Mouse (Mus musculus): ENCODE measurements at regions not wholly inside any gene's neighbourhood (a gene's known extent, or its start where the extent isn't known, plus 50 kb on each side); places are given as distances from the start of the nearest gene placed in this dataset.

GRCm38 (mm10) chr17:3006662-3007061 is 108.1 kb upstream of the Scaf8 start:
- TF ChIP-seq CTCF (IDR thresholded peaks at IDR 0.05; ENCODE audit: low read depth) (no peak), EP300 (IDR thresholded peaks at IDR 0.05; ENCODE audit: low read depth) (no peak)
